Mouse (Mus musculus): ENCODE results near the gene Gpr82. TPM values are rescaled to one million over a fixed set of nuclear protein-coding genes. Genes with fewer than 3 reads are reported as not detected.
A peak's percentile ranks its signal among the peaks of the same experiment; 100 is the strongest.

Gpr82 gene
- polyA plus RNA-seq, 1 experiment, result not detected

DNA sequence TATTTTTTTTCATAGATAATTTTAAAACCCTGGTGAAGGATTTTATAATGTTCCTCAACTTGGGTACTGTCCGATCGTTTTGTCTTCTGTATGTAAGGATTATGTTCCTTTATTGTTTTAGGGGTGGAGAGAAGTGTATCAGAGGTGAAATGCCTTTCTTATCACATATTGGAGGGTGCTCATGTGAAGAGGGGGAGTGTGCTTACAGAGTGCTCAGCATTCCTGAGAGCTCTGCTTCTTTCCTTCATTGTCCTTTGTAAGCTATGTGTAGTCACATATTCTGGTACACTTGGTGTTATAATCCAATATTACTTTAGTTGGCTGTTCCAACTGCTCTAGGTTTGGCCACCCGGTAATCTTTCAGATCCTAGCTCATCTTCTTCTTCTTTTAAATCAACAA, 39.5 kb downstream of the Gpr82 start:
- Histone ChIP-seq H3K27me3 (ENCODE audit: control insufficient read depth, insufficient read depth, low read length) (no peaks in the 10 kb centered on the region), H3K4me3 (replicated peaks; ENCODE audit: insufficient read depth, low read depth, low read length) (no peak overlapping the region), H3K4me1 (ENCODE audit: control insufficient read depth, insufficient read depth, low read length) (no peaks in the 10 kb centered on the region), H3K27ac (ENCODE audit: insufficient read depth, low read length) (no peak overlapping the region)
- no peak for DNase-seq
- WGBS, result 93% methylated on average over 3 of the region's 3 CpGs
- TF ChIP-seq CTCF (IDR thresholded peaks at IDR 0.05; ENCODE audit: borderline replicate concordance, insufficient read depth, low read depth, low read length) (no peak), POLR2A (IDR thresholded peaks at IDR 0.05; ENCODE audit: borderline replicate concordance, insufficient read depth, low read length) (no peak)

DNA sequence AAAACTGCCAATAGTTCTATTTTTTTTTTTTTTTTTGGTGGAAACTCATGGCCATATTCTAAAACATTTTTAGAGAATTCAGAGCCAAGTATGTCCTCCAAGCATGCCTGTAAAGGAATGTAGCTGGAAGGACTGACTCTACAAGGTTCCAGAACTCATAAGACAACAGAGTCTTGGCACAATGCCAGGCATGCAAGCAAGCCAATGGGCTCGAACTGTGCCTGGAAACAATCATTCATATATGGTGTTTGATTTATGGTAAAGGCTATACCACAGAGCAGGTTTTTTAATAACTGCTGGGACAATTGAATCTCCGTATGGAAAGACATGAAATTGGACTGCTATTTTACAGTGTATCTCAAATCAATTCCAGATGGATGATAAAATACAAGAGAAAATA, 43.9 kb downstream of the Gpr82 start:
- Histone ChIP-seq H3K4me1 (ENCODE audit: control insufficient read depth, insufficient read depth, low read length) (no peaks in the 10 kb centered on the region), H3K4me3 (replicated peaks; ENCODE audit: insufficient read depth, low read depth, low read length) (no peak overlapping the region), H3K27me3 (ENCODE audit: control insufficient read depth, insufficient read depth, low read length) (no peaks in the 10 kb centered on the region), H3K27ac (ENCODE audit: insufficient read depth, low read length) (no peak overlapping the region)
- TF ChIP-seq CTCF (IDR thresholded peaks at IDR 0.05; ENCODE audit: borderline replicate concordance, insufficient read depth, low read depth, low read length) (no peak), POLR2A (IDR thresholded peaks at IDR 0.05; ENCODE audit: borderline replicate concordance, insufficient read depth, low read length) (no peak)
- WGBS, result 41% methylated on average over 2 of the region's 2 CpGs
- DNase-seq, result peak in 1 of 2 experiments; percentile 33

DNA sequence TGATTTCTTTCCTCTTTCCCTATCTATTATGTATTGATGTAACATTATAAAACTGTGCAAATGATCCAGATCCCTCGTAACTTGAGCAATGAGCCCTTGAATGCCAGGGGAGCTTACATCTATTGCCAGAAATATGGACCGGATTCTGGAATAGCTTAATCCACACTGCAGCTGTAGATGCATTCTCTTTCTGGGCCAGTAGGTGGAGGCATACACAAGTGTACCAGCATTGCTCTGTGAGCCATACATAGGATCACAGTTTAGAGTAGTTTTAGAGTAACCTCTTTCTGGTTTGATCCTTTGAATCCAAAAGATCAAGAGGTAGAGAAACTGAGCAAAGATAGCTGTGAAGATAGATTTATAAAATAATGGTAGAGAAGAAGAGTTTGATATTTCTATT, 49.0 kb downstream of the Gpr82 start:
- no peak overlapping the region for H3K27ac ChIP-seq (ENCODE audit: insufficient read depth, low read length)
- DNase-seq, result peak; percentile 60 to 61
- WGBS, result 3% methylated on average over 2 of the region's 2 CpGs
- TF ChIP-seq POLR2A (IDR thresholded peaks at IDR 0.05; ENCODE audit: borderline replicate concordance, insufficient read depth, low read length) (no peak), CTCF (IDR thresholded peaks at IDR 0.05; ENCODE audit: borderline replicate concordance, insufficient read depth, low read depth, low read length) (peak; percentile 61; the same call in 1 of the 2 replicates)
- no peaks in the 10 kb centered on the region for H3K27me3 ChIP-seq (ENCODE audit: control insufficient read depth, insufficient read depth, low read length)
- H3K4me1 ChIP-seq (ENCODE audit: control insufficient read depth, insufficient read depth, low read length), result no peaks in the 10 kb centered on the region
- H3K4me3 ChIP-seq (replicated peaks; ENCODE audit: insufficient read depth, low read depth, low read length), result no peak overlapping the region

Other genes with a start within 250 kb of the Gpr82 start
- 0.65 and 0.79 TPM in 2 replicates for gene Nyx, start 195.3 kb upstream of the Gpr82 start, polyA plus RNA-seq (2012; rRNA removed)
- 2.7 and 3.1 TPM in 2 replicates for gene Gpr34, start 29.3 kb upstream of the Gpr82 start, polyA plus RNA-seq (2012; rRNA removed)
- gene Cask, start 190.0 kb downstream of the Gpr82 start, polyA plus RNA-seq (2012; rRNA removed), result 24.5 and 26.6 TPM in 2 replicates

Data from cerebellum, adult 2 months (tissue).